Mouse (Mus musculus) embryonic facial prominence, embryonic 15.5 days (tissue): ENCODE measurements around the gene Gskip. TPM values are rescaled to one million over a fixed set of nuclear protein-coding genes. Genes with fewer than 3 reads are reported as not detected.

ENCODE experiments used
- ATAC-seq: fragments of 200-750 bp; cut with Nextera tagmentation; 2 replicates; pipeline ENCODE4 v1.8.0; 2017; ENCODE audit warnings: low read depth, moderate TSS enrichment; ENCODE audit not compliant: insufficient number of reproducible peaks, low FRiP score, low TSS enrichment
- H3K27ac ChIP-seq: fragments of 300-500 bp; sonication (generic); replicated peaks from 2 replicates; pipeline ENCODE4 v1.5.1; 2015; ENCODE audit warnings: mild to moderate bottlenecking, inconsistent platforms
- H3K27me3 ChIP-seq: fragments of 300-500 bp; sonication (generic); 2 replicates; pipeline ENCODE4 v1.6.1; 2015; ENCODE audit warnings: inconsistent platforms
- H3K36me3 ChIP-seq: fragments of 300-500 bp; sonication (generic); 2 replicates; pipeline ENCODE4 v1.6.1; 2015; ENCODE audit warnings: mild to moderate bottlenecking, inconsistent platforms
- H3K4me1 ChIP-seq: fragments of 300-500 bp; sonication (generic); 2 replicates; pipeline ENCODE4 v1.6.1; 2015; ENCODE audit warnings: inconsistent platforms
- H3K4me2 ChIP-seq: fragments of 300-500 bp; sonication (generic); replicated peaks from 2 replicates; pipeline ENCODE4 v1.6.1; 2015; ENCODE audit warnings: mild to moderate bottlenecking, inconsistent platforms
- H3K4me3 ChIP-seq: fragments of 300-500 bp; sonication (generic); replicated peaks from 2 replicates; pipeline ENCODE4 v1.5.1; 2015; ENCODE audit warnings: mild to moderate bottlenecking, inconsistent platforms
- H3K9ac ChIP-seq: fragments of 300-500 bp; sonication (generic); 2 replicates; pipeline ENCODE4 v1.6.1; 2015; ENCODE audit warnings: inconsistent platforms
- H3K9me3 ChIP-seq: fragments of 300-500 bp; sonication (generic); replicated peaks from 2 replicates; pipeline ENCODE4 v1.6.1; 2016; ENCODE audit warnings: inconsistent platforms
- WGBS: fragments of 180-500 bp; shearing (Covaris S2); methylation state at CpG from one replicate; pipeline ENCODE4 v1.1.7; 2015; 5-methylcytosine and 5-hydroxymethylcytosine counted together
- polyA plus RNA-seq: library from polyadenylated mRNA; unstranded; fragments of >200 nt; fragmentation: Nextera tagmentation; extraction: Ambion mirVana; gene quantifications from 2 replicates; pipeline ENCODE4 v1.2.1, GENCODE M21; 2015

The Gskip gene
- polyA plus RNA-seq, 1 experiment from 2014 or later: 33.1 TPM

DNA sequence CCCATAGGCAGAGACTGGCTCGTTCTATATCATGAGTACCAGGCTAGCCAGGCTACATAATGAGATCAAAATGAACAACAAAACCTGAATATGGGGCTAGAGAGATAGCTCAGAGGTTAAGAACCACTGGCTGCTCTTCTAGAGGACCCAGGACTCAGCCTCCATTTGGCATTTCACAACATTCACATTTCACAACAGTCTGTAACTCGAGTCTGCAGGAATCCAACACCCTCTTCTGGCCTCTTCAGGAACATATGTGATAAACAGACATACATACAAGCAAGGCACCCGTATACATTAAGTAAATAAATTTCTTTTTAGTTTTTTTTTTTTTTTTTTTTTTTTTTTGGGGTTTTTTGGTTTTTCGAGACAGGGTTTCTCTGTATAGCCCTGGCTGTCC lies 3.9 kb downstream of the Gskip start:
- H3K9me3 ChIP-seq: no peaks in the 10 kb centered on the region
- 86% methylated on average over 4 of the region's 4 CpGs for WGBS
- no peaks in the 10 kb centered on the region for H3K27me3 ChIP-seq
- no peak overlapping the region for H3K9ac ChIP-seq
- H3K4me1 ChIP-seq: peaks cover 13% of the 10 kb centered on the region
- H3K4me2 ChIP-seq: no peak overlapping the region
- H3K4me3 ChIP-seq: no peak overlapping the region
- H3K27ac ChIP-seq: no peak overlapping the region
- ATAC-seq: no peak
- H3K36me3 ChIP-seq: peaks cover 30% of the 10 kb centered on the region

DNA sequence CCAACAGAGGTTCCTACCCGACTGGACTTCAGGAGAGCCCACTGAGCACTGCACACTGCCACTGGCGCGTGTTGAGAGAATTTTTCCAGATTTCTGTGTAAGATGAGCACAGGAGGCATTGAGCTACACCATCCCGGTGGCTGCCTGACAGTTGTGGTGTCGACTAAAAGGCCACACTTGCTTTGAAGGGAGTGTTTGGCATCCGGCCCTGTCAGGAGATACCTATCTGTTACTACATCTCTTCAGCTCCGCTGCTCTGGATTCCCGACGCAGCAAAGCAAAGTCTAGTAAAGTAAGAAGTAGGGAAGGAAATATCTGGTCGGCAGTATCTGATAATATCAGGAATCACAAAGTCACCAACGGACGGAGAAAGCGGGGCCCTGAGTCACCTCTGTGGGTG lies 4.8 kb downstream of the Gskip start:
- ATAC-seq: no peak
- Histone ChIP-seq H3K27ac (no peak overlapping the region), H3K27me3 (no peaks in the 10 kb centered on the region), H3K4me1 (peaks cover 11% of the 10 kb centered on the region), H3K9me3 (no peaks in the 10 kb centered on the region), H3K4me3 (no peak overlapping the region), H3K9ac (no peak overlapping the region), H3K36me3 (peaks cover 30% of the 10 kb centered on the region), H3K4me2 (no peak overlapping the region)
- WGBS: 90% methylated on average over 13 of the region's 13 CpGs

DNA sequence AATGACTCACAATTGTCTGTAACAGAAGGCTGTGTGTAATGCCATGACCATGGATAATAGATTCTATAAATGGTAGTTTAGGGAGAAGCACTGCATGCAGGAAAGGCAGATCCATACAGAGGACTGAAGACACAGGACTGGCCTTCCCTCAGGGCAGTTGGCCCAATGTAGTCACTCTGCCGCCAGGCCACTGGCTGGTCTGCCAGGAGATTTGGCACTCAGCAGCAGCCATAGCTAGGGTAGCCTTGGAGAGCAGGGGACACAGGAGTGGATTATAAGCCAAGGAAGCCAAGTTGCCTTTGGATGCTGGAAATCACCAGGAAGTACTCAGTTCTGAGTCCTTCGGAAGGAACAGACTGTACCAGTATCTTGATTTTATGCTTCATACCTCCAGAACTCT lies 9.4 kb downstream of the Gskip start:
- WGBS: 85% methylated on average over 2 of the region's 2 CpGs
- Histone ChIP-seq H3K9ac (no peak overlapping the region), H3K4me1 (no peaks in the 10 kb centered on the region), H3K36me3 (peaks cover 30% of the 10 kb centered on the region), H3K27ac (no peak overlapping the region), H3K4me3 (no peak overlapping the region), H3K27me3 (no peaks in the 10 kb centered on the region), H3K9me3 (no peaks in the 10 kb centered on the region), H3K4me2 (no peak overlapping the region)
- ATAC-seq: no peak

DNA sequence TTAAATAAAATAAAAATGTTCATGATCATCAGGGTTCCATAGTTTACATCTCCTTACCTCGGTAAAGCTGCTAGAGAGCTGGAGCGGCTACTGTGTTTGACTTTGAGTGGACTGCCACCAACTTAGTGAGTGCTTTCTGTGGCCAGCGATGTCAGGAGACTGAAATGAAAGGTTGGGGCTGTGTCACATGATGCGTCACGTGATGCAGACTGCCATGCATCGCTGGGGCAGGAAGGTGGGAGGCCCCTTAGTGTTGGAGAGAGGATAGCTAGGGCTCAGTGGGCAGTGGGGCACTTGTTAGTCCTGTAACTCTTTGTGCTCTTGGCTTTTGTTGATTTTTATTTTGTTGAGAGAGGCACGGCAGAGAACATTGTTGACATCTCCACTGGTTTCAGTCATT lies 11.2 kb downstream of the Gskip start:
- Histone ChIP-seq H3K4me2 (no peak overlapping the region), H3K27ac (no peak overlapping the region), H3K27me3 (no peaks in the 10 kb centered on the region), H3K9ac (no peak overlapping the region), H3K9me3 (no peaks in the 10 kb centered on the region), H3K36me3 (peaks cover 25% of the 10 kb centered on the region), H3K4me1 (no peaks in the 10 kb centered on the region), H3K4me3 (no peak overlapping the region)
- 84% methylated on average over 7 of the region's 7 CpGs for WGBS
- ATAC-seq: no peak

DNA sequence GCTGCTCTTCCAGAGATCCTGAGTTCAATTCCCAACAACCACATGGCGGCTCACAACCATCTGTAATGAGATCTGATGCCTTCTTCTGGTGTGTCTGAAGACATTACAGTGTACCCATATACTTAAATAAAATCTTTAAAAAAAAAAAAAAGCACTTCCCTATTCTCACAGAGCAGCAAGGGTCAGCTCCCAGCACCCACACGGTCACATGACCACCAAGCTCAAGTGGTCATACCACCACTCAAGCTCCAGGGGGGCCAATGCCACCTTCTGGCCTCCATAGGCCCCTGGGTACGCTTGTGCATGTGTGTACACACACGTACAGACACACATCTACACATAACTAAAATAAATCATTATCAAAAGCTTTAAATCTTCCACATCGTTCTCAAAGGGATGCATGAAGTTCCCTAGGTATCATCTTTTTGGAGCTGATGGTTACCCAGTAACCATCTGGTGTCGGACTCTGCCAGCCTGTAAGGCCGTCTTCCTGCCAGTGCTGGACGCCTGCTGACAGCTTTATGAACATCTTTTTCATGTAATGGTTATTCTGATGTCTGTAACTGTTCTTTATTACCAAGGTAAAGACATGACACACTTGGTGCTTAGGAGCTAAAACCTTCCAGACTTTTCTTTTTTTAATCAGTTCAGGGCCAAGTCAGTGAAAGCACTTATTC lies 12.6 kb downstream of the Gskip start:
- no peaks in the 10 kb centered on the region for H3K9me3 ChIP-seq
- H3K9ac ChIP-seq: no peak overlapping the region
- H3K4me3 ChIP-seq: no peak overlapping the region
- ATAC-seq: no peak
- 86% methylated on average over 8 of the region's 8 CpGs for WGBS
- H3K4me1 ChIP-seq: no peaks in the 10 kb centered on the region
- H3K27me3 ChIP-seq: no peaks in the 10 kb centered on the region
- no peak overlapping the region for H3K27ac ChIP-seq
- no peak overlapping the region for H3K4me2 ChIP-seq
- peaks cover 31% of the 10 kb centered on the region for H3K36me3 ChIP-seq

DNA sequence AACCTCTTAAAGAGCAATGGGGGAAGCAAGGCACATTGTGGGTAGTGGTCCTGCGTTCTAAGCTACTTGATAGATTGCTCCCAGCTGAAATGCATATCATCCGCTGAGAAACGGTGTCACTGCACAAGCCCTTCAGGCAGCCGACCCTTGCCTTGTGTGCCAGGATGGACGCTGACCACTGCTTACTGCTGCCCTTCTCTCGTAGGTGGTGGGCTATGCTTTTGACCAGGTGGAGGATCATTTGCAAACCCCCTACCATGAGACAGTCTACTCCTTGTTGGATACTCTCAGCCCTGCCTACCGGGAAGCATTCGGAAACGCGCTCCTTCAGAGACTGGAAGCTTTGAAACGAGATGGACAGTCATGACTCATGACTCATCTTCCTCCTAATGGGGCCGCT lies 15.8 kb downstream of the Gskip start:
- Histone ChIP-seq H3K36me3 (peaks cover 25% of the 10 kb centered on the region), H3K4me1 (peaks cover 2% of the 10 kb centered on the region; the same call in 1 of the 2 replicates), H3K9ac (no peak overlapping the region), H3K4me2 (no peak overlapping the region), H3K27ac (no peak overlapping the region), H3K27me3 (no peaks in the 10 kb centered on the region), H3K9me3 (no peaks in the 10 kb centered on the region), H3K4me3 (no peak overlapping the region)
- WGBS: 95% methylated on average over 12 of the region's 12 CpGs
- no peak for ATAC-seq

DNA sequence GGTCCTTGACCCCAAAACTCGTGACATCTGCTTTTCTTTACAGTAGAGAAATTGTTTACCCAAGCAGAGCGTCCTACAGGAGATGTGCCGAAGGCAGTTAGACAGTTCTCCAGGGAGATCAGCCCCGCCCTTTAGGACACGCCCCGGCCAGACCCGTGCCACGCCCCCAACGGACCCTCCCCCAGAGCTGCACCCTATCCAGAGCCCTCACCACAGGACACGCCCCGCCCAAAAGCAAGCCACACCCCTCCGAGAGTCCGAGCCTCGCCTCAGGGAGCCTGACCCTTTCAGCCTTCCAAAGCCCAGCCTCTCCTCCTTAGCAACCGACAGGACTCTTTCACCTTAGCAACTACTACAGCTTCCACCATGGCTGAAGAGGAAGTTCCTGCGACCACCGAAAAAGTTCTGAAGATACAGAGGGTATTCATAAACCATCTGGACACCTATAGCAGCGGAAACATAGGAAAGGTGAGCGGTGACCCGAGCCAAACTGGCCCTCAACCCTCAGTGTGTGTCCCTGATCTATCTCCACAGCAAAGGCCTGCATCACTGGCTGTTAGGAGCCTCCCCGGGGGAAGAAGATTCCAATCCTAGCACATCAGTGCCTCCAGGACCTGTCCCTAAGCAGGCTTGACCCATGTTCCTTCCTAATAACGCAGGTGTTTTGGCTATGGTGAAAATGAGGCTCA lies 21.3 kb downstream of the Gskip start, which contains the start of gene Ak7:
Gene Ak7 (plus strand): TSS at position 178 of the 689 bp plus-strand sequence.
- Histone ChIP-seq H3K27me3 (no peaks in the 10 kb centered on the region), H3K27ac (no peak within 1 kb of the TSS), H3K9ac (no peak within 1 kb of the TSS; the same call in 1 of the 2 replicates), H3K36me3 (peaks cover 11% of the 10 kb centered on the region), H3K4me1 (peaks cover 7% of the 10 kb centered on the region; the same call in 1 of the 2 replicates), H3K9me3 (no peaks in the 10 kb centered on the region), H3K4me3 (peak within 1 kb of the TSS; percentile 7; the same call in 1 of the 2 replicates), H3K4me2 (peak within 1 kb of the TSS; percentile 42)
- ATAC-seq: peak; percentile 80
- 12% methylated on average over 22 of the region's 22 CpGs for WGBS

DNA sequence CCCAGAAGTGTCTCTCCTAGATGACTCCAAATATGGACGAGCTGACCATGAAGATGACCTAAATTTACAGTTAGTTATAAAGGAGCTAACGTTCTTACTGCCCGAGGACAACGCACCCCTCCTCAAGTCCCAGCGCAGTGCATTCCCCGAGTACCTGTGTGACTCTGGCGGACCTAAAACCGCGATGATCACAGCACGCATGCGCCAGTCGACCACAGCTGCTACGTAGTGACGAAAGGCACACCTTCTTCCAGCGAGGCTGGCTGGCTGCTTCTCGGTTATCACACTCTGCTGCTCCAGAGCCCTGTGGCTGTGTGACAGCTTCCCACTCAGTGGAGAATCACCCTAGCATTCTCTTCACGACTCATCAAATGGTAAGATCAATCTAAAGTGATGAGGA lies 34.0 kb downstream of the Gskip start:
- no peaks in the 10 kb centered on the region for H3K36me3 ChIP-seq
- H3K4me2 ChIP-seq: 0 out of 2 replicates have a peak overlapping the region, but pooled peaks have one; percentile 4
- H3K4me3 ChIP-seq: no peak overlapping the region
- no peak for ATAC-seq
- 65% methylated on average over 17 of the region's 17 CpGs for WGBS
- H3K27ac ChIP-seq: no peak overlapping the region
- H3K27me3 ChIP-seq: no peaks in the 10 kb centered on the region
- H3K4me1 ChIP-seq: no peaks in the 10 kb centered on the region
- no peaks in the 10 kb centered on the region for H3K9me3 ChIP-seq
- H3K9ac ChIP-seq: no peak overlapping the region

DNA sequence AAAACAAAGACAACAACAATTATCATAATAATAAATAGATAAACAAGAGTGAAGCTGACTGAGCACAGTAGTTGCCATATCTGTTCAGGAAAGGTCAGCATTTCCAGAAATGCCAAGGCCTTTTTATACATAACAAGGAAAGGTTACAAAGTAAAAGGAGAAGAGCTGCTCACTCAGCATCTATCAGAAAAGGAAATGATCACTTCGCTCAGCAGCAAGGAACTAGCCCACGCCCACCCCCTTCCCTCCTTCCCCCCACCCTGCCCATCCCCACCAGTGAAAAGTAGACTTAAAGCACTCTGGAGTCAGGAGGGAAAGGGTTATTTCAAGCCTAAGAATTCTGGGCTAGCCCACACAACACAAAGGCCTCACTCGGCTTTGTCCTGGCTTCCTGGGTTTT lies 35.6 kb downstream of the Gskip start:
- no peak overlapping the region for H3K9ac ChIP-seq
- no peaks in the 10 kb centered on the region for H3K36me3 ChIP-seq
- no peak overlapping the region for H3K4me3 ChIP-seq
- no peak for ATAC-seq
- no peak overlapping the region for H3K4me2 ChIP-seq
- no peak overlapping the region for H3K27ac ChIP-seq
- no peaks in the 10 kb centered on the region for H3K9me3 ChIP-seq
- no peaks in the 10 kb centered on the region for H3K4me1 ChIP-seq
- H3K27me3 ChIP-seq: no peaks in the 10 kb centered on the region
- 65% methylated on average over 3 of the region's 3 CpGs for whole genome bisulfite sequencing

DNA sequence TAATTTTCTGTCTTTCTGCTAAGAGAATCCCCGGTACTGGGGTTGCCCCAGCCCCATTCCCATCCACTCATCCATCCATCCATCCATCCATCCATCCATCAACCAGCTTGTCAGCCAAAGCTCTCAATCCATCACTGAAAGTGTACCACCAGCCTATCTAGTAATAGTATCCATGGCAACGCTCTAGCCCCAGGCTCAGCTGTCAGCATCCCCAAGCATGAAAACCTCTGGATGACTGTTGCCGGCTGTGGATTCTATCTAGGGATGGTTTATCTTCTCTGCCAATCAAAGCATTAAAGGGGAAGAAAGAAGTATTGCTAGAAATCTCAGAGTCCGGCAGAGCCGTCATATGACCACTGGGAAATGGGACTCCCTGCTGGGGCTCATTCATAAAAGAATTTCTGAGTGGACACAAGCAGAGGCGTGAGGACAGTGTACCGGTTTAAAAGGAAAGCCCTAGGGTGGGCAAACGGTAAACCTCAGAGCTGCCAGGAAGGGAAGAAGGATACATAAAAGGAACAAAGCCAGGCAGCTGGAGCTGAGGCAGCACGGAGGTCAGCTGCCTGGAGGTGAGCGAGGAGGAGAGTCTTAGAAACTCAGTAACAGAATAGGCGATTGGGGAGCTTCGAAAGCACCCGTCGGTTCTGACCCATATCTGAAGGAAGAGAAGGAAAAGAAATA lies 37.0 kb downstream of the Gskip start:
- Histone ChIP-seq H3K36me3 (no peaks in the 10 kb centered on the region), H3K9me3 (no peaks in the 10 kb centered on the region), H3K4me3 (no peak overlapping the region), H3K4me2 (no peak overlapping the region), H3K4me1 (no peaks in the 10 kb centered on the region), H3K9ac (no peak overlapping the region), H3K27me3 (no peaks in the 10 kb centered on the region), H3K27ac (no peak overlapping the region)
- 61% methylated on average over 14 of the region's 14 CpGs for WGBS
- ATAC-seq: no peak

DNA sequence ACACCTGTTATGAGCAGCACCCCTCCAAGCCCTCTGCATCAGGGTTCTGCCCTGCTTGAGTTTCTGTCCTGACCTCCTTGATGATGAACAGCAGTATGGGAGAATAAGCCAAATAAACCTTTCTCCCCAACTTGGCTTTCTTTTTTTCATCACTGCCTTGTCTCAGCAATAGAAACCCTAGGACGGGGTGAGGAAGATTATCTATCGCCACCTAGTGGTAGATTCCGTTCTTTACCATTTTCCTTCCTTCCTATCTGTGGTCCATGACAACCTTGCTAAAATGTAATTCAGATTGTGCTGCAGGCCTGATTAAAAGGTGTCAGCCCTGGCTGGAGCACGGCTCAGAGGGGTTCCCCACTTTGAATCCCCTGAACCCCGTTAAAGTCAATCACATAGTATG lies 38.0 kb downstream of the Gskip start:
- Histone ChIP-seq H3K4me2 (no peak overlapping the region), H3K4me3 (no peak overlapping the region), H3K27me3 (no peaks in the 10 kb centered on the region), H3K27ac (no peak overlapping the region), H3K4me1 (no peaks in the 10 kb centered on the region), H3K9ac (no peak overlapping the region), H3K36me3 (no peaks in the 10 kb centered on the region), H3K9me3 (no peaks in the 10 kb centered on the region)
- 2% methylated on average over 5 of the region's 5 CpGs for WGBS
- no peak for ATAC-seq
